Mouse (Mus musculus) inflammation-experienced regulatory T-cells, adult 6 months (primary cell): ENCODE measurements around the gene Ncf2. TPM values are rescaled to one million over a fixed set of nuclear protein-coding genes. Genes with fewer than 3 reads are reported as not detected.

Source experiments
- ATAC-seq: one replicate; pipeline ENCODE4 v1.8.0; 2017
- polyA plus RNA-seq, 3 experiments: library from polyadenylated mRNA; unstranded; fragments of 100-300 nt; shearing (Covaris generic); gene quantifications; one replicate each; pipeline ENCODE4 v1.2.1; 2017

The Ncf2 gene
- polyA plus RNA-seq, 3 experiments from 2014 or later = 2.4 to 5.4 (median 2.8) TPM

DNA sequence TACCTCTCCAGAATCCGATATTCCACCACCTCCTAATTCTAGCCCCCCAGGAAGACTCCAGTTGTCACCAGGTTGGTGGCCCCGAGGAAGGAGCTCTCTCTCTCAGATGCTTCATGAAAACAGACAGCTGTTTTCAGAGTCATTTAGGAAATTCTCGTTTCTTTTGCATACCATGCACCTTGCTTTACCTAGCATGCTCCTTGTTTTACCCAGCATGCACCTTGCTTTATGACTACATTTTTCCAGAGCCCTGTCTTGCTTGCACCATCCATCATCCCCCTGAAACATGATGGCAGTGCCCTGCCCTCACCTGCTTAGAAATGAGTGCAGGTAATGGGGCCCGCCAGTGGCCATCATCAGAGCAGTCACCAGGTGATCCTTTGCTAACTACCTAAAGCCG, 31.6 kb downstream of the Ncf2 start:
- no peak for ATAC-seq

DNA sequence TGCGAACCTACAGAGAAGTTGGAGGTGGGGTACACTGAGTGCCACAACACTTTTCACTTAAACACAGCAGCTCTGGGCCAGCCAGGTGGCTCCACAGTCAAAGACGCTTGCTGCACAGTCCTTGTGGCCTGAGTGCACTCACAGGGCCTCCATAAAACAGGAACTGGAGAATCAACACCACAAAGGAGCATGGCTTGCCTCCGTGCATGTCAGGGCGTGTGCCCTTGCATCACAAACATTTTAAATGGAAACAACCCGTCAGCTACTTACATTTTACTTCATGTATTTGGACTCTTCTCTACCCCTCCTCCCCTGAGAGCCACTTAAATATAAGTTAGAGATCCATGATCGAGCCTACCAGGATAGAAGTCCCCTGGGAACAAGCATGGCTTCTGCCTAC, 32.3 kb downstream of the Ncf2 start:
- no peak for ATAC-seq

DNA sequence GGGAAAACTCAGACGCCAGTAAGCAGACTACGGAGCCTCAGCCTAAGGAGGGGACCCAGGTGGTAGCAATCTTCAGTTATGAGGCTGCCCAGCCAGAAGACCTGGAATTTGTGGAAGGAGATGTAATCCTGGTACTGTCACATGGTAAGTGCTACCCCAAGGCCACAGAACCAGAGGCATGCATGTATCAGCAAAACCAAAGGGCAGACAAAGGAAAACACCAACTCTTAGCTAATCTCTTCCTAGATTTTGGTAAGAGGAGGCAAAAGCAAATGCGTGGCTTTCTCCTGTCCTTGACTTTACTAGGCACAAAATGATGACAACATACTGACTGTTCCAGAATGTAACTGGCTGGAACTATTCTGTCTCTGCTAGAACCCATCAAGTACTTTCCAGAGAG, 35.1 kb downstream of the Ncf2 start:
- ATAC-seq = no peak

DNA sequence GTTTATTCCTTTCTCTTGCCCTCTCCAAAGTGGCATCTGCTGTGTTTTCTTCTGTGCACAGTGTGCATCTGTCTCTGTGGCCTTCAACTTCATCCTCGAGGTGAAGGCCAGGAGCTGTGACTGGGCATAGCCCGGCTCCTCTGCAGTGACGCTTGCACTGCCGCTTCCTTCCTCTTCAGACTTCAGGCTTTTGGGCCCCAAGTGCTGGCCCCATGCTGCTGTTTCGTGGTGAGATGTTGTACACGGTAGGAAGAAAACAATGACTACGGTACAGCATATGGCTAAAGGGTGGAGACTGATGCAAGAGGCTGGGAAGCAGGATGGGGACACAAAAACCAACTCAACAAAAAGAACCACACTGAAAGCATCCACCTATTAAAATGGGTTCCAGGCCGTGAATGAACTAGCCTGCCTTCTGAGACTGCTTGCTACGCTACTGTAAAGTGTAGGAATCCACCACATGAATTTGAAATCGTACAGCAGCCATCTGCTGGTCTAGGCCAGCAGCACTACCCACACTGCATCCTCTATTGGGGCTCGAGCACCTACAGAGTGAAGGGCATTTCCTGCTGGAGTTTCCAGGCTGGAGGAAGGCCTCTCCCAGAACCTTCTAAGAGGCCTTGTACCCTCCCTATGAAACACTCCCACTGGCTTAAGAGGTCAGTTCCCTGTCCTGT, 38.2 kb downstream of the Ncf2 start:
- no peak for ATAC-seq

DNA sequence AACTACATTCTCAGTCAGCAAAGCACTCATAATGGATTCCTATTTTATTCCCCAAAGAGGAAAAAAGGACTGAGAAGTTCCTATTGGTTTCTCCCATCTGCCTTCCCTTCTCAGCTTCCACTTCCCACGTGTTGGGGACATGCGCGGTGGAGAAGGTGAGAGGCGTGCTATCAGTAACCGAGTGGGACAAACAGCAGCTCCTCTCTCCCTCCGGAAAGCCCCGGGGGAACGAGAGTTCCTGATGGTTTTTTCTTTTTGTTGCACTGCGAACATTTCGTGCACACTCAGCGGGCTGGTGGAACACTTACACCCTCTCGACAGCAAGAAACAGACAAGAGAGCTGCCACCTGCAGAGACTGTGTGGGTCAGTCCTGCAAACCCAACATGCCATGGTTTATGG, 38.8 kb downstream of the Ncf2 start:
- no peak for ATAC-seq

DNA sequence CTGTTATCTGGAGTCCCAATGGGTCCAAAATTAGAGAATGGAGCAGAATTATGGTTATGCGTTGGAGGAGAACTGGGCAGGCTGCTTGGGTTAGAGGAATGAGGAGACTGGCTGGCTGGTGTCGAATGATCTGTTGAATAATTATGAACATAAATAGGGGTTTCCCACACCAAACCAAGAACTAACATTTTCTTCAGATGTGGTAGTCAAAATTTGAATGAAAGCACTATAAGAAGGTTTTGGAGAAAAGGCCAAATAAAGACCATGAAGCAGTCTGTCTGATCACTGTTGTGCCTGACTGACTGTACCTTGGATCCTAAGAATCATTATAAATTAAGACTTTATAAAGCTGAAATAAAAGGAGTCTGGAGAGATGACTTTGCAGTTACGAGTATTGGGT, 40.3 kb downstream of the Ncf2 start:
- ATAC-seq = no peak

DNA sequence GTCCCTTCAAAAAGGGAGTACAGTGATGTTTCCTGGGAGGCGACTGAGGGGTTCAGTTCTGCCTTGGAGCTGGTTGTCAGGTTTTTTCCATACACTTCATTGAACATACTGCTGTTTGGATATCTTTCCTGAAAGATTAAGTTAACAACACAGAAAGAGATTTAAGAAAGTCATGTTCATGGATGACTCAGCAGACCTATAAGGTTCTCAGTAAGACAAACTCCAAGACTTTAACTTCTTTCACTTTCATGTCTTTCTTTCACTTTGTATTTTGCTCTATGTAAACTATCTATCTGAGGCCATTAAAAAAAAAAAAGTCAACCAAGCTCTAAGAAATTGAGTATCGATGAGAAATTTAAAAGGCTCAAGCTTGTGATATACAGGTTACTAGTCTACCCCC, 41.1 kb downstream of the Ncf2 start:
- ATAC-seq = peak; percentile 25

DNA sequence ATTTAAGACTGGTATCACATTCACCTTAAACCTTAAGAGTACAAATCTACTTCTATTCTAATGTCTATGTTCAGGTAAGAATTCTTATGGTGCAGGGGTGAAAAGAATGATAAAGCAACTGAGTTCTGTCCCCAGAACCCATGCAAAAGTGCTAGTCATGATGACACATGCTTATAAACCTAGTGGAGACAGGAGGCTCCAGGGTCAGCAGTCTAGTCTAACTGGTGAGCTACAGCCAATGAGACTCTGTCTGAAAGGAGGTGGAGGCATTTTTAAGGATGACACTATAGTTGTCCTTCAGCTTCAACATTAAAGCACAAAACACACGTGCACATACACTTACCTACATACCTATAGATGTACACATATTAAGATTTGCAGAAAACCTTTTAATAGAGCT, 44.6 kb downstream of the Ncf2 start:
- no peak for ATAC-seq

DNA sequence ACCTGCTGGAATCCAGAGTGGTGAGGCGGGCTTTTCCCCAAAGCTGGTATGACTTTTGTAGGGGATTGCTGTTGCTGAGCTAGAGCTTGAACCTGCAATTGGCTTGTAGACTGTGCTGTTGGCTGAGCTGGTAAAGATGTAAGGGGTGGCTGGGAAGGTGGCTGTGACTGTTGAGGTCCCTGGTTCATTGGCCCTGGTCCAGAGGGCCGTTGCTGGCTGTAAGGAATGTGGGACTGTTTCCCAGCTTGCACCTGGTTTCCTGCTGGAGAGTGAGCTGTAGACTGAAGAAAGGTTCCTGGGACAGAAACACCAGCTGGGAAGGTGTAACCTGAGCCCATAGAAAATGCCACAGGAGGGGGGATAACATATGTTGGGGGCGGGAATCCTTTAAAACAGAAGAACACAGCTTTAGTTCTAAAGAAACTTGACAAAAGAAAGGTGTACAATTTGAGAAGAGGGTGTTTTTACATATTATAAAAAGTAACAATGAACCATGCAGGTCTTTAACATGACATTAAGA, 45.3 kb downstream of the Ncf2 start:
- ATAC-seq = no peak

DNA sequence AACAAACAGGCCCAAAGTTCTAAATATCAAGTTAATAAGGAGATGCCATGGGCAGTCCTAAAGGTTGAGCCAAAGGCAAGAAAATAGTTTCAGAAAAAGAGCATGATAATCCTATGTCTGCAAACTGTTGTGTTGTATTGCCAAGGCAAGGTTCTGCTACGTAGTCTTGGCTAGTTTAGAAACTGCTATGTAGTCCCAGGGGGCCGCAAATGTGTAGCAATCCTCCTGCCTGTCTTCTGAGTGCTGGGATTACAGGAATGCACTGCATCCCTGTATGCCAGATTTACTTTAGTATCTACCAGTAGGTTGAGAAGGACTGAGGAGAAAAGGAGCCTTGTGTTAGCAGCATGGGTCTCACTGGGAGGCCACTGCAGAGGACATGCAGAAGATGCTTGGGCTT, 46.9 kb downstream of the Ncf2 start:
- ATAC-seq = no peak

DNA sequence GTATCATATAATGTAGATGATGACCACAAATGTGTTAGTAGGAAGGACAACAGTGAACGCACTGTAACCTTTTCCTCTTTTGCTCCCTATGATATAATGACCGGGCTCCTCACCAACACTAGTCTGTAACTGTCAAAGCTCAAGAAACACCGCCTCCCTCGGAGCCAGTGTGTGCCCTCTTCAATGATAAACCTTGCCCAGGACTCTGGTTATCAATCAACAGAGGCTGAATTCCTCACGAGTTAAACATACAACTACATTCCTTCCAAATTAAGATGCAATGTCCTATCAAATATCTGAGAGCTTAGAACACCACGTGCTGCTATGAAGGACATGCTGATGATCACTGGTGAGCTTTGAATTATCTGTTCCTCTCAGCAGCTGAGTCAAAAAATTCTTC, 69.9 kb downstream of the Ncf2 start:
- ATAC-seq = no peak

DNA sequence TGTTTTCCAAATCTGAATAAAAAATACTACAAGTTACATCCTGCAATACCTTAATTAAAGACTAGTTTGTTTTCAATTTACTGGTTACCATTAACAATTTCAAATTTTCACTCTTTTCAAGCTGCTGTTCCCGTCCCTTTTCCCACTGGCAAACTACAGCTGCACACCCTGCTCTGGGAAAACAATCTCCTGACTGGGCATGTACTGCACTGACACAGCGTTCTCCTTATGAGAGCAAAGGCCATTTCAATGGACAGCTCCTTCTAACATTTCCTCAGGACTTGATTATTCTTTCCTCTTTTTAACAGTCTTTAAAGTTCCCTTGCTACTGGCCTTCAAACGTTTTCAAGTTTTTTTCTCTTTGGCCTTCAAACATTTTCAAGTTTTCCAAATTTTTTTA, 71.0 kb downstream of the Ncf2 start:
- no peak for ATAC-seq

Other genes starting within 250 kb of the Ncf2 start
- not detected for gene Apobec4, start 49.6 kb upstream of the Ncf2 start, polyA plus RNA-seq
- gene Rgl1, start 33.8 kb upstream of the Ncf2 start, polyA plus RNA-seq = under 1 TPM in 2 of 3 experiments, not detected in 1; 0.74 to 0.94 TPM
- 100 to 1,000 TPM; 480 to 854 (median 552) TPM for gene Arpc5, start 33.7 kb upstream of the Ncf2 start, polyA plus RNA-seq
- 10 to 100 TPM; 34.6 to 43.5 (median 38.8) TPM for gene Smg7, start 102.5 kb downstream of the Ncf2 start, polyA plus RNA-seq
- 1 to 10 TPM in 2 of 3 experiments, under 1 TPM in 1; 0.34 to 4.1 (median 1.1) TPM for gene Nmnat2, start 154.8 kb downstream of the Ncf2 start, polyA plus RNA-seq